Mouse (Mus musculus) spleen, adult 18-20 months (tissue): ENCODE measurements around the gene Tas2r121.
"Not testable (repeated sequence)": the region's sequence is repeated elsewhere in the genome, so short reads cannot be mapped to it uniquely, and the experiment has no call there.

ENCODE experiments used
- DNase-seq, 2 experiments: peaks; one replicate each; pipeline ENCODE4 v3.0.0; 2022; ENCODE audit warnings: mixed read lengths in 2 of 2

Gene Tas2r121

DNA sequence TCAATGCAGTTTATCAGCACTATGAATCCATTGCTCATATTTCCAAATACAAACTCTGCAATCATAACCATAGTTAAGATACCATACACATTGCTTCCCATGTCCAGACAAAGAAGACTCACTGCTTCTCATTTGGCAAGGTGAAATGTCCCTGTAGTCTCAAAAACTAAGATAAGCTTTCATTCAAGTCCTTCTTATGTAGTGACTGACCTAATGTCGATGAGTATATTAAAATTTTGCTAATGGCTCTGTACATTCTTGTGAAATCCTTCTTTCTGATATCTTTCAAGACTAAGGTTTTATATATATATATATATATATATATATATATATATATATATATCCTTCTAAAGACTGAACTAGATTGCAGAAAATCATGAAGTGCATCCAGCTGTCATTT, at the start of gene Tas2r121:
Gene Tas2r121 (minus strand): TSS at position 101 of the 400 bp plus-strand sequence.
- no peak for DNase-seq

DNA sequence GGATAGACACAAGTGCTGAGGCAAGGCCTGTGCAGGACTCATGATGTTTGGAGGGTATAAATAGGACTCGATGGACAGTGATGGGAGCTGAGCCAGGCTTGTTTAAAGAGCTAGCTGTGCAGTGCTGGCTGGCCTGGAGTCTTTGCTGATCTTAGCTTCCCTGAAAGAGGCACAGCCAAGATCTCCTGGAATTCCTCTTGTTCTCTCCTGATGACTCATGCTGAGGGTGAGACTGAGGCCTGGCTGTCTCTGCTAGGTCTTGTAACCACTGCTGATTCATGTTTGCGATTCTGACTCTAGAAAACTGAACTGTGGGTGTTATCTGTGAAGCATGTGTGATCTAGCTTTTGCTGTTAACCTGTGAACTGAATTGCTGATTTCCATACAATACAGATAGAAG, 49.4 kb upstream of the Tas2r121 start:
- DNase-seq, result no peak

DNA sequence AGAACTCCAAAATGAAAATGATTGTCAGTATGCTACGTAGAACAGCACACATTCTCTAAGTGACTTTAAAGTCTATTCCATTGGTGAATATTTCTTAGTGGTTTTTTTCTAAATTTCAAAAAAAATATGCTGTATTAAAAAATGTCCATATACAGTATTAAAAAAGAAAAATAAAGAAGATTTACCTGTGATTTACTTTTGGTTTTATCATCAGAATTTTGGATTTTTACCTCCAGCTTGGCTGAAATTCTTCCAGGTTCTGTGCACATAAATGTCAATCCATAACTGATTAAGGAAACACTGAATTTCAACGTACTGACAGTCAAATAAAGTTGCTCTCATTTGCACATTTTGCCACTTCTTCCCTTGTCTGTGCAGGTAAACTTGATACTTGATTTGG, 37.1 kb upstream of the Tas2r121 start, which contains the start of gene Tas2r115:
Gene Tas2r115 (minus strand): TSS at position 101 of the 400 bp plus-strand sequence.
- DNase-seq, result no peak

DNA sequence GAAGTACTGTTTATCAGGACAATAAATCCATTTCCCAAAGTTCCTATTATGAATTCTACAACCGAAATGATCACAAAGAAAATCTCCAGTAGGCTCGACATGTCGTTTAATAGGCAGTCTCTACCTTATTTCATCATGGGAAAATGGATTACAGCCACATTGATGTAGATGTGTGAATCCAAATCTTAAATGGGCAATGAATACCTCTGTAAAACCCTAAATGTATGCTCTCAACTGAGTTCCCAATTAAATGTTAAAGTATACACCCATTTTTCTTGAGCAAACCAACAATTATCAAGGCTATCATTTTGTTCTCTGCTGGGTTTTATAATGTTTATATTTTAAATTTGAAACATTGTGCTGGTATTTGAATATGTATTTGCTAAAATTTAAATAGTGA, 11.0 kb upstream of the Tas2r121 start, which contains the start of gene Tas2r122:
Gene Tas2r122 (minus strand): TSS at position 101 of the 400 bp plus-strand sequence.
- DNase-seq, result no peak

DNA sequence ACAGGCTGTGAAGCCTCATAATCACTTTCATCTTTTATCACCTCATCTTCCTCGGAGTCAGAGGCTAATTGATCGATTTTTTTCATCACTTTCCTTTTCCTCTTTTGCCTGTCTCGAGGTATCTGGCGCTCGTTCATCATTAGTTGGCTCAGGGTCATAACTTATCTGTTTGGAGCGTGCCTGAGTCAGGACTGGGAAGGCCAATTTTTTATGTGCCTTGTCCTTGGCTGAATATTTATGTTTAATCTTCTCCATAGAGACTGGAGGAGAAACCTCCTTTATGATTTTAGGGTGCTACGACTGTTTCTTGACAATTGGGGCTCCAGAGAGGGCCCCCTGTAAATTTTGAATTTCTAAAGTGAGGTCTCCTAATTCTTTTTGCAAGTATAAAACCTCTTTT, 9.2 kb downstream of the Tas2r121 start:
- not testable (repeated sequence) for DNase-seq

DNA sequence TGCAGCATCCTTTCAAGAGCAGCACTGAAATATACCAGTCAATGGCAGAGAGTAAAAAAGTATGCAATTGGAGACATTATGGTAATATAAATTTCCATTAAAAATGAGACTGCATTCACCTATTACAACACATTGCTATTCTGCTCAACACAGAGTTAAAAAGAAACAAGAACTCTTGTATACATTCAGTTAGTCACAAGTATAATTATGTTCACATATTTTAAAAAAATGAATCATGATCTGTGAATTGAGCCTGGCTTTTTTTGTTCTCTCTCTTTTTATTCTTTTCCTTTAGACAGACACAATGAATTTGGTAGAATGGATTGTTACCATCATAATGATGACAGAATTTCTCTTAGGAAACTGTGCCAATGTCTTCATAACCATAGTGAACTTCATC, 44.2 kb downstream of the Tas2r121 start, which contains the start of gene Tas2r120:
Gene Tas2r120 (plus strand): TSS at position 301 of the 400 bp plus-strand sequence.
- DNase-seq, result no peak

DNA sequence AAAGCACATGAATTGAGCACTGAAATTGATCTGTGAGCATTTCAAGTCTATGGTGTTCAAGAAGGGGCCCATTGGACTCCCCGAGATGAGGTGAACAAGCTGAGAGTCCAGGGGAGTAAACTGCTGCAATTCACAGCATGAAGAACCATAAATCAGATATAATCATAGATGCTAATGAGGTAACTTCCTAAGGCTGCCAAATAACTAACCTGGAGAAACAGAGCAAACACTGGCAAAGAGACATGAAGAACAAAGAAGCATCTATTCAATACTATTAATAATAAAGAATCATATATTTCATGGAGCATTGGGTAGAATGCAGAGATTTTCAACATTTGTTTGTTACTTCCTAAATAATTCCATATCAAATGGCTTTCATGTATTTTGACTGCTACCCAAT, 49.4 kb downstream of the Tas2r121 start, which contains the start of gene A630073D07Rik:
Gene A630073D07Rik (minus strand): TSS at position 101 of the 400 bp plus-strand sequence.
- no peak for DNase-seq
